In genomic region chr5:113221147-113221865, GRCm38 (mm10) we compare ENCODE assay signal across 8 mouse cellular contexts. TPM values are rescaled to one million over a fixed set of nuclear protein-coding genes. Genes with fewer than 3 reads are reported as not detected.
DNase-seq lines count a peak whose midpoint lies in the region; ATAC-seq lines count a peak whose summit lies in the region.

Gene 2900026A02Rik (minus strand): TSS chr5:113221236.

- 10% methylated on average over 43 of the region's 62 CpGs for WGBS in hindbrain, embryonic 15.5 days

- H3K9ac ChIP-seq in hindbrain, embryonic 15.5 days = peak within 1 kb of the TSS; percentile 45

- H3K4me2 ChIP-seq in hindbrain, embryonic 15.5 days = peak within 1 kb of the TSS; percentile 87

- no peaks in the 10 kb centered on the region for H3K27me3 ChIP-seq in hindbrain, embryonic 15.5 days

- peak; percentile 65 for ATAC-seq in hindbrain, embryonic 15.5 days (ENCODE audit: low FRiP score, low read depth)

- peak; percentile 71 to 90 for DNase-seq in adrenal gland, adult (ENCODE audit: inconsistent age in 2 of 2, low spot score in 1 of 2)
- peak; percentile 64 to 84 for DNase-seq in cerebellum, postnatal 25 days
- peak; percentile 53 to 73 for DNase-seq in gastrocnemius, adult 8-10 months (ENCODE audit: low spot score in 2 of 2)
- DNase-seq in left cerebral cortex, adult 18-20 months (ENCODE audit: low spot score in 2 of 2) = peak; percentile 76 to 78
- DNase-seq in lung, postnatal 36 days = peak; percentile 83
- peak; percentile 71 for DNase-seq in retina, postnatal 7 days (ENCODE audit: low read depth, low spot score)
- peak; percentile 70 to 79 for DNase-seq in urinary bladder, postnatal 36 days (ENCODE audit: low spot score in 2 of 2)

- H3K9me3 ChIP-seq in hindbrain, embryonic 15.5 days = no peaks in the 10 kb centered on the region

- 0 out of 2 replicates have a peak within 1 kb of the TSS, but pooled peaks have one; percentile 21 for H3K27ac ChIP-seq in hindbrain, embryonic 15.5 days (replicated peaks)

- no peaks in the 10 kb centered on the region for H3K36me3 ChIP-seq in hindbrain, embryonic 15.5 days

- H3K4me1 ChIP-seq in hindbrain, embryonic 15.5 days (replicated peaks) = peaks cover 16% of the 10 kb centered on the region

- H3K4me3 ChIP-seq in hindbrain, embryonic 15.5 days = peak within 1 kb of the TSS; percentile 63

RNA-seq across cellular contexts. Expression of gene 2900026A02Rik, which starts in this region (rescaled TPM):
- total RNA-seq in gastrocnemius, adult 8-10 months (2022) = 10 to 100 TPM; 21.3 to 26.3 (median 23.9) TPM
- polyA plus RNA-seq in hindbrain, embryonic 15.5 days (2015; fragmentation: Nextera tagmentation; extraction: Ambion mirVana) = 3.8 and 3.9 TPM in 2 replicates
- total RNA-seq in left cerebral cortex, adult 18-20 months (2021) = 10 to 100 TPM; 37.3 to 39.1 TPM

Comparison
In these comparisons a context has a peak if more than half of its experiments do, and no peak if none do; other contexts are left out.
1. Peak in every context shown above with its lines: DNase-seq, ATAC-seq, H3K4me3 ChIP-seq and H3K27ac ChIP-seq.